Mouse (Mus musculus): ENCODE measurements around the gene Mrps10. TPM values are rescaled to one million over a fixed set of nuclear protein-coding genes. Genes with fewer than 3 reads are reported as not detected.
A peak's percentile ranks its signal among the peaks of the same experiment; 100 is the strongest.

Gene Mrps10
- total and polyA plus RNA-seq, 3 experiments = 57.7 to 124 (median 90.3) TPM

- H3K4me3 ChIP-seq (replicated peaks in 1 of 3; ENCODE audit: low read depth in 2 of 3, low read length in 2 of 3, poor library complexity in 1 of 3) = peak overlapping the region in 1 of 3 experiments; percentile 45
- H3K4me1 ChIP-seq (ENCODE audit: control insufficient read depth in 1 of 2, insufficient read depth in 2 of 2) = peaks cover 3 to 16% of the 10 kb centered on the region in 2 experiments; a peak in 3 of 4 replicates
- no peaks in the 10 kb centered on the region for H3K79me2 ChIP-seq (replicated peaks; ENCODE audit: control insufficient read depth, extremely low read depth, insufficient read depth, poor library complexity, severe bottlenecking)
- H3K4me2 ChIP-seq (ENCODE audit: insufficient read depth, low read depth, poor library complexity, severe bottlenecking) = 0 out of 2 replicates have a peak overlapping the region, but pooled peaks have one; percentile 65
- no peak overlapping the region for H3K27ac ChIP-seq (ENCODE audit: insufficient read depth, low read depth)
- no peak for TF ChIP-seq TBP (conservative IDR thresholded peaks at IDR 0.05; ENCODE audit: low read depth, low read length)
- no peak for TF ChIP-seq USF1 (IDR thresholded peaks at IDR 0.05; ENCODE audit: low read depth, low read length)
- no peak for TF ChIP-seq ZC3H11A (IDR thresholded peaks at IDR 0.05; ENCODE audit: low read depth, low read length)
- TF ChIP-seq MEF2A (IDR thresholded peaks at IDR 0.05; ENCODE audit: borderline replicate concordance, low read depth, low read length) = no peak
- no peak for TF ChIP-seq E2F4 (IDR thresholded peaks at IDR 0.05; ENCODE audit: insufficient replicate concordance, low read depth, low read length)
- TF ChIP-seq TCF12 (IDR thresholded peaks at IDR 0.05; ENCODE audit: low read depth, low read length) = no peak
- no peak for TF ChIP-seq ZMIZ1 (IDR thresholded peaks at IDR 0.05; ENCODE audit: low read depth, low read length)
- TF ChIP-seq MAZ (IDR thresholded peaks at IDR 0.05; ENCODE audit: low read depth, low read length) = no peak
- no peak for TF ChIP-seq ZNF384 (IDR thresholded peaks at IDR 0.05; ENCODE audit: low read depth, low read length)
- TF ChIP-seq MYC (IDR thresholded peaks at IDR 0.05; ENCODE audit: low read depth, low read length) = no peak
- TF ChIP-seq EP300 (IDR thresholded peaks at IDR 0.05; ENCODE audit: low read length) = no peak
- TF ChIP-seq UBTF (IDR thresholded peaks at IDR 0.05; ENCODE audit: low read depth, low read length) = no peak
- no peak for TF ChIP-seq RCOR1 (conservative IDR thresholded peaks at IDR 0.05; ENCODE audit: low read depth, low read length)
- TF ChIP-seq NRF1 (IDR thresholded peaks at IDR 0.05; ENCODE audit: low read depth, low read length) = no peak
- TF ChIP-seq CHD1 (IDR thresholded peaks at IDR 0.05; ENCODE audit: low read depth, low read length) = no peak
- peaks cover 0 to 3% of the 10 kb centered on the region in 2 experiments for H3K36me3 ChIP-seq (replicated peaks in 1 of 2; ENCODE audit: control insufficient read depth in 1 of 2, insufficient read depth in 1 of 2, low read length in 1 of 2)
- no peak overlapping the region for H3K9ac ChIP-seq (ENCODE audit: insufficient read depth, low read depth)
- H3K27me3 ChIP-seq (replicated peaks) = peaks cover 3% of the 10 kb centered on the region
- no peak for DNase-seq (ENCODE audit: extremely low read depth)
- in situ Hi-C loops (cut with MboI; ENCODE audit: low pct_ligation_motif_present, low pct_unique_long_range_greater_than_20kb, low sequenced_read_pairs) (loop anchor here (5.0 to 25.0 kb wide), 2 partner anchors 33 to 218 kb away; partner anchors contain the start of genes Bysl, Gm20517 and Med20), dilution Hi-C loops (cut with MboI; ENCODE audit: extremely low pct_ligation_motif_present, extremely low pct_unique_long_range_greater_than_20kb, low sequenced_read_pairs) (no loop called here)
- H3K9me3 ChIP-seq (replicated peaks; ENCODE audit: low read length) = no peaks in the 10 kb centered on the region
Measured at GRCm38 (mm10) chr17:47394223-47394869, 25.7 kb downstream of the Mrps10 start.

- in situ Hi-C loops (cut with MboI; ENCODE audit: low pct_ligation_motif_present, low pct_unique_long_range_greater_than_20kb, low sequenced_read_pairs) = loop anchor here (25.0 kb wide), 1 partner anchor 217 kb away; the partner anchor contains the start of genes Bysl, Gm20517 and Med20
- peak; percentile 83 for DNase-seq (ENCODE audit: extremely low read depth)
- dilution Hi-C loops (cut with MboI; ENCODE audit: extremely low pct_ligation_motif_present, extremely low pct_unique_long_range_greater_than_20kb, low sequenced_read_pairs) = no loop called here
- peak overlapping the region; percentile 65 for H3K4me2 ChIP-seq (ENCODE audit: insufficient read depth, low read depth, poor library complexity, severe bottlenecking)
- H3K27ac ChIP-seq (ENCODE audit: insufficient read depth, low read depth) = no peak overlapping the region
- TF ChIP-seq MYC (IDR thresholded peaks at IDR 0.05; ENCODE audit: low read depth, low read length) = peak; percentile 25; the same call in 1 of the 2 replicates
- peak; percentile 36; the same call in 1 of the 2 replicates for TF ChIP-seq MAX (IDR thresholded peaks at IDR 0.05; ENCODE audit: low read length)
- TF ChIP-seq JUN (IDR thresholded peaks at IDR 0.05; ENCODE audit: insufficient read depth, low read depth, low read length) = no peak
- peak; percentile 98 for TF ChIP-seq ZNF384 (IDR thresholded peaks at IDR 0.05; ENCODE audit: low read depth, low read length)
- TF ChIP-seq POLR2A (IDR thresholded peaks at IDR 0.05; ENCODE audit: low read depth, low read length) = peak; percentile 42; the same call in 1 of the 2 replicates
- 0 out of 2 replicates have a peak, but pooled peaks have one; percentile 26 for TF ChIP-seq TBP (conservative IDR thresholded peaks at IDR 0.05; ENCODE audit: low read depth, low read length)
- TF ChIP-seq KAT2A (IDR thresholded peaks at IDR 0.05; ENCODE audit: insufficient replicate concordance, low read length) = no peak
- TF ChIP-seq HCFC1 (IDR thresholded peaks at IDR 0.05; ENCODE audit: low read depth, low read length) = no peak
- peaks cover 13% of the 10 kb centered on the region for H3K27me3 ChIP-seq (replicated peaks)
- no peaks in the 10 kb centered on the region for H3K9me3 ChIP-seq (replicated peaks; ENCODE audit: low read length)
- no peaks in the 10 kb centered on the region for H3K79me2 ChIP-seq (replicated peaks; ENCODE audit: control insufficient read depth, extremely low read depth, insufficient read depth, poor library complexity, severe bottlenecking)
- peaks cover 3 to 16% of the 10 kb centered on the region in 2 experiments; a peak in 3 of 4 replicates for H3K4me1 ChIP-seq (ENCODE audit: control insufficient read depth in 1 of 2, insufficient read depth in 2 of 2)
- peak overlapping the region; percentile 38 to 61 (median 45) for H3K4me3 ChIP-seq (replicated peaks in 1 of 3; ENCODE audit: low read depth in 2 of 3, low read length in 2 of 3, poor library complexity in 1 of 3)
- no peaks in the 10 kb centered on the region for H3K36me3 ChIP-seq (replicated peaks in 1 of 2; ENCODE audit: control insufficient read depth in 1 of 2, insufficient read depth in 1 of 2, low read length in 1 of 2)
- peak overlapping the region; percentile 38; the same call in 1 of the 2 replicates for H3K9ac ChIP-seq (ENCODE audit: insufficient read depth, low read depth)
Measured at GRCm38 (mm10) chr17:47395376-47395913, 26.8 kb downstream of the Mrps10 start.
